Mouse (Mus musculus): ENCODE results near the gene Glra1.
A peak's percentile ranks its signal among the peaks of the same experiment; 100 is the strongest.
"Not testable (repeated sequence)": the region's sequence is repeated elsewhere in the genome, so short reads cannot be mapped to it uniquely, and the experiment has no call there.

Glra1 gene

DNA sequence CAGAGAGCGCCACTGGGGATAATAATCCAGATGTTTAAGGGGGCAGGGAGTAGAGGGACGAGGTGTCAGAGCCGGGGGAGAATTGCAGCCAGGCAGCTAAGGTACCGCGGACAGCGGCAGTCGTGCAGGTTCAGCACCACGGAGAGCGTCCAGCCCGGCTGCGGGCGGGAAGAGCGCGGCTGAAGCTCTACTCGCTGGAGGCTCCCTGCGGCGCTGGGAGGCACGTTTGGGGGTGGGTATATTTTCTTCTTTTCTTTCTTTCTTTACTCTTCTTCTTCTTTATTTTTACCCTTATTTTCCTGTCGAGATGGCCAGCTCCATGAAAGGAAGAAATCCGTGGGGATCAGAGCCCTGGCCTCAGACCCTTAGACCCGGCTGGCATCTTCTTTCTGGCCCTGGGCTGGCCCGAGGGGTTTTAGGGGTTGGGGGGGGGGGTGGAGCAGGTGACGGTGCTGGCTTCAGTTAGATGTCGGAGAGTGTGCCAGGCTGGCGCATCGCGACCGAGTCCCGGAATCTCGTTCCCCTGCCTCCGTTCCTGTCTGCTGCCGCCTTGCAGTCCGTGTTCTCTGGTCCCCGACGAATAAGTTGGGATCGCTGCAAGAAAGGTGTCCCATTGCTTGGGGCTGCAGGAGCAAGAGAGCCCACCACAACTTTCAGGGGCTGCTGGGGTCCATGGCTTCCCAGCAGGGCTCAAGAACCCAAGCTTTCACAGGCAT lies at the start of gene Glra1:
Gene Glra1 (minus strand): TSS at position 391 of the 716 bp plus-strand sequence.
- DNase-seq (ENCODE audit: low spot score in 2 of 2), result peak in 1 of 2 experiments; percentile 41

DNA sequence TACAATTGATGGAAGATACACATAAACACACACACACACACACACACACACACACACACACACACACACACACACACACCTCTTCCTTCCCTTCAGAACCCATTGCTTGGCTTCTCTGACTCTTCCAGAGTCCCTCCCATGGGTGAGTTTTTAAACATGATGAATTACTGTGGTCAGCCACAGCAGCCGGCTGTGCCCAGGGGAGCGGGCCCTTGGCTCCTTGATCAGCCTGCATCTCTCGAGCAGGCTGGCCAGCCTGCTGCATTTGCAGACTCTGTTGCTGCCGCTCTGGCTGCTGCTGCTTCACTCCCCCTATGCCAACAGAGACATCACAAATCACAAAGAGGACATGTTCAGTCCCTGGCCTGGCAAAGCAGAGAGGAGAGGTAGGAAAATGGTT lies 29.0 kb upstream of the Glra1 start:
- DNase-seq (ENCODE audit: low spot score in 2 of 2), result no peak

DNA sequence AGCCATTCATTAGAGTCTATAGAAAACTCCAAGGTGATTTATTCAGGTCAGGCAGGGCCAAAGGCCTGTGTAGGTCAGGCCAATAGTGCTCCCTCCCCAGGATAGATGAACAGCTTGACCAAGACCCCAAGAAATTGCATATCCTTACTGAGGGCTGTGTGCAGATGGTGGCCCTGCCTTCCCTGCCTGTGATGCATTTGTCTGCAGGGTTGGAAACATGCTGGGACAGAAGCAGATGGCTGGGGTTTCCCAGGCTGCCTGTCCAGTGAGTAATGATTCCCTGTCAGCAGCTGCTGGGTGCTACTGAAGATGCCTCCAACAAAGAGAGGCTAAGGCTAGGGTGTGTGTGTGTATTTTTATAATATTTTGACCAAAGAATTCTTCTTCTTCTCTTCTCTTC lies 25.9 kb upstream of the Glra1 start:
- no peak for DNase-seq (ENCODE audit: low spot score in 2 of 2)

DNA sequence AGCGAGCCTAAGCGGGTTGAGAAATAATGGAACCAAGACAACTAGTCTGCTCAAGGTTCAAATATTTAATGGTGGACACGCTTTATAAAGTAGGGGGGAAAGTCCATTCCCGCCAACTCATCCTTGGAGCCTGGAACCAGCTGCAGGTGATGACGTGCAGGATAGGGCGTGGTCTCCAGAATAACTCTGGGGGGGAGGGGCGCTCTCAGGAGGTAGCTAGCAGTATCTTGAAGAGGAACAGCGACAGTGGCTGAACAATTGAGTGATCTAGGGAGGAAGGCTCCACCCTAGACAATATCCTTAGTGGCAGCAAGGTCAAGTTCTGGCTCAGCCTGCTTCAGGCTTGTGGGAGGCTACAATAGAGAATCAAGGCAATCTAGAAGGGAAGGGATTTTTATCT lies 6.6 kb upstream of the Glra1 start:
- DNase-seq (ENCODE audit: low spot score in 2 of 2), result not testable (repeated sequence)

DNA sequence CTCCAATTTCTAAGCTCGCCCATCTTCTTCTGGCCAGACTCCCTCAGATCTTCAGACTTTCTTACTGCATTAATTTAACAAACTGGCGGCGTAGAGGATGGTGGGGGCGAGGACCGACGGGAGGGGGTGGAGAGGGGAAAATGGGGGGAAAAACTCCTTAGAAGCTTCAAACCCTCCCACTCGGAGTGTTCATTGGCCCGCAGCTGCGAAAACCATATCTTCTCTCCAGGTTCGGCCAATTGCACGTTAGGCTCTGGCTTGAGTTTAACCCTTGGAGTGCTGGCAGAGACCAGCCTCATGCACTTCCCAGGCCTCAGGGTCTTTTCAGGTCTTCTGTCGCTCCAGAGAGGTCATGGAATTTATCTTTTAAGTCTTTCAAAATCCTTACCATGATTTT lies 524 bp upstream of the Glra1 start:
- DNase-seq (ENCODE audit: low spot score in 2 of 2), result no peak

DNA sequence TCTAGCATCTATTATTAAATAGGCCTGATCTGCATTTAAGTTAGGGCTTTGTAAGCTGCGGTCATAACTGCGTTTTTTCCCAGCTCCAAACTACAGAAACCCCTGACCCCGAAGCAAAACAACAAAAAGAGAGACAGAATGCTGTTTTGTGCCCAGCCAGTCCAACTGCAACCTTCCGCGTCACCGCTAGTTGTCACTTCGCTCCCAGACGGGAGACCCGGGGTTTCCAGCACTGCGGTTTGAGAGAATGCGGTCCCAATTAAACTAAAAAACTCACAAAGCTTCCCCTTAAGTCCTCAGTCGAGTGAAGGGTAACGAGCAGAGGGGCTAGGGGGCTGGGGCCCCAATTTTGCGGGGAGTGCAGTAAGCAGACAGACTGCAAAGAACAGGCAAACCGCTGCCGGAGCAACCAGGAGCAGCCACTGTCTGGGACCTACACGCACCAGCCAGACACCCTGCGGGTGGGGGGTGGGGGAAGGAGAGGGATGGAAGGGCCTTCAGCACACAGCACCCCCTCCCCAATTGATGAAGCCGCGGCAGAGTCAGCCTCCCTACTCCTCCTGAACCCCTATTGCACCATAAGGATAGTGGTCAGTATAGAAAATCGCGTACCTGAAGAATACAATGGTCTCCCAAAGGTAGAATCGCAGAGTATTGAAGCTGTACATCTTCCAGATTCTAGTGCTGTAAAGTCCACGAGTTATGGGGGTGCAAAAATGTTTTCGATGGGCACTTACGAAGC lies 761 bp downstream of the Glra1 start:
- no peak for DNase-seq (ENCODE audit: low spot score in 2 of 2)

DNA sequence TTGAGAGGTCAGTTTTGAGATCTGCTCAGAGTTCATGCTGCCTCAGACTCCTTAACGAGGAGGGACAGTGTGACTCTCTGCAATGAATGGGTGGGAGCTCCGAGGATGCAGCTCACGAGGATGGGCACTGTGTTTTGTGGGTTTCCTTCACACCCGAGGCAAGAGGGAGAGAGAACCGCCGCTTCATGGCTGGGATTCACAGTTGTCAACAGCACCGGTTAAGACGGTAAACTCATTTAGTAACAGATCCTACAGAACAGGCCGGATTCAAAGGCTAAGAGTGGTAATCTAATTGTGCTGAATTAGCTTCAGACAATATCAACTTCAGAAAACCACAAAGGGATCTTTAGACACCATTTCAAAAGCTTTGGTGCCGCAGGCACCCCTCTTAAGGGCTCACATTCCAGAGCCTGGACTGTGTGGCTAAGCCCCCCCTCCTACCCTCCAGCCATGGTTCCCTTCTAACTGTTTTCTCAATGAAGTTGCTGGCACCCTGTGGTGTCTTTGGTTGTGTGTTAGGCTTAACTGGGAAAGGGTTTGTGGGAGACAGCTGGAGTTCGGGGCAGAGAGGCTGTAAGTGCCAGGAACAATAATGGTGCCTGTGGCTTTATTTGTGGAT lies 6.4 kb downstream of the Glra1 start:
- no peak for DNase-seq (ENCODE audit: low spot score in 2 of 2)

DNA sequence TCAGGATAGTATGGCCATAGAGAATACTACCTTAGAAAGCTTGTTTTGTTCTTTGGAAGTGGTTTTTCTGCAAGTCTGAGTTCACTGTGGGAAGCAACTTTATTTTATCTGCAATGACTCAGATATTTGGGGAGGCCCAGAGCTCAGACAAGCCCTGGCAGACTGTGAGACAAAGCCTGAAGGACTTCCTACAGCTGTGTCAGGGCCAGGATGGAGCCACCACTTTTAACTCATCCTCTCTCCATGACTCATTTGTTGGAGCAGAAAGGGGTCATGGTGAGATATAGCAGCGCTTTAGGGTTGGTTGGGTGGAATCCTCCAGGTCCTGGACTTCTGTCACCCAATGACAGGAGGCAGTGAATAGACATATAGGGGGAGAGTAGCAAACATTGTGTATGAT lies 12.3 kb downstream of the Glra1 start:
- no peak for DNase-seq (ENCODE audit: low spot score in 2 of 2)

DNA sequence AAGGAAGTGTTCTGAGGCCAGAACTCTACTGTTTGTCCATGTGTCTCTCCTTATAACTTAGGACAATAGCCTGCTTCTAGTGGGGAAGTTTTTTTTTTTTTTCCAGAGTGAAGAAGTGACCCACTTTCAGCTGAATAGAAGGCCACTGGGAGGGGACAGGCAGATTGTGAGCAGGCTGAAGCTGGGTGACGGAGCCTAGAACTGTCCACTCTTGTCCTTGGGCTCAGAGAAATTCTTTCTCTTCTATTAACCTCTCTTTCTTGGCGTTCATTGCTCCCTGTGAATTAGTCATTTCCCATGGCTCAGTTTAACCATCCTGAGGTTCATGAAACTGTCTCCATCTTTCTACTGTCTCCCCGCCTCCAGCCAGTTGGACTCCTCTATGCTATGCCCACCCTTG lies 13.6 kb downstream of the Glra1 start:
- DNase-seq (ENCODE audit: low spot score in 2 of 2), result no peak

DNA sequence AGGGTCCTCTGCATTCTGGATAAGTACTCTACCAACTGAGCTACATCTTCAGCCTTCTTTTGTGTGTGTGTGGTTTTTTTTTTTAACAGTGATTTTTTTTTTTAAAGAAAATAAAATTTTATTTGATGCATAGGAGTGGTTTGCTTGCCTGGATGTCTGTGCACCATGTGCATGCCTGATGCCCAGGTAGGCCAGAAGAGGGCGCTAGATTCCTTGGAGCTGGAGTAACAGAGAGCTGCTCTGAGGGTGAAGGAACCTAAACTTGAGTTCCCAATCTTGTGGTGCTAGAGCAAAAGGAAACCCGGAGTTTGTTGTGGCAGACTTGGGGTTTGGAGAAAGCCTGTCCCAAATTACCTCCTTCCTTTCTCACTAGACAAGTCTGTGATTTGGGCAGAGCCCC lies 16.8 kb downstream of the Glra1 start:
- DNase-seq (ENCODE audit: low spot score in 2 of 2), result no peak

DNA sequence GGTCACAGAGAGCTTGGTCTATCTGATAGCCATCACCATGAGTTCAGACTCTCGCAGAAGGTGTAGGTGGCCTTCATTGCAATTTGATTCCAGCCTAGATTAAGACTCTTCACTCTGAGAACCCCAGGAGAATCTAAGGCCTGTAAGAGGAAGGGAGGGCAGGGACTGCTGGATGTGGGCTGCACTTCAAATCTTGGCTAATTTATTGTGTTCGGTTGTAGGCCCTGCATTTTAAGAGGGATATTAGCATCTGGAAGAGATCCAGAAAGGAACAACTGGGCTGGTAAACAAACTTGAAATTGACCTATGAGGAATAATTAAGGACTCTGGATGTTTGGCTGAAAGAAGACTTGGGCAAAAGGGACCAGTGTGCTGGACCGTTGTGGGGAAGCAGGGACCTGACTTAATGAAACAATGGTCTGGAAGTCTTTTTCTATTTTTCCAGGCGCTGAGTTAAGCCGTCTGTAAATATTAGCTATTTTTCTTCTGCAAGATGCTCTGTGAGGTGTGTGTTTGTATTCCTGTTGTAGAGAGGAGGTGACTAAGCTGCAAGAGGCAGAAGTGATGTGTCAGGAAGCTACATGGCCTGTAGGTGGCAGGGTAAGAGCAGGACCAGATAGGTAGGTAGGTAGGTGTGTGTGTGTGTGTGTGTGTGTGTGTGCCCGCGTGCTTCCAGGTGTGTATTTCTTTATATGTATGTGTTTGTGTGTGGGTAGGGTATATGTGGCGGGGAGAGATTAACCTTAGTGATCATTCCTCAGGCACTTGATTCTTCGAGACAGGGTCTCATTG lies 18.4 kb downstream of the Glra1 start:
- no peak for DNase-seq (ENCODE audit: low spot score in 2 of 2)

DNA sequence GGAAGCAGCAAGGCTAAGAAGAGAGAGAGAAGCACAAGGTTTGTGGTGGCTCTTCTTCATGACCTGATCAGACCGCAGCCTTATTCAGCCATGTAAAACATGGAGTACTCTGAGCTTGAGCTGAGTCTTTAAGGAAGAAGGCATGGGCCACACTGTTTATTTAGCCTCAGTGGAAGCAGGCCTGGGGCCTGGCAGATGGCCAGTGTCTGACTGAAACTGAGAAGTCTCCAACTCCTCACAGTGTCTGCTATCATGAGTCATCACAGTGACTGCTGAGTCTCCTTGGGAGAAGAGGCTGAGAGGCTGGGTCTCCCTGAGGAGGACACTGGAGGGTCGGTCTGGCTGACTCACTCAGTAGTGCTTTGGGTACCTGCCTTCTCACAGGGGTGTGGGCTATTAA lies 33.6 kb downstream of the Glra1 start:
- DNase-seq (ENCODE audit: low spot score in 2 of 2), result no peak

DNA sequence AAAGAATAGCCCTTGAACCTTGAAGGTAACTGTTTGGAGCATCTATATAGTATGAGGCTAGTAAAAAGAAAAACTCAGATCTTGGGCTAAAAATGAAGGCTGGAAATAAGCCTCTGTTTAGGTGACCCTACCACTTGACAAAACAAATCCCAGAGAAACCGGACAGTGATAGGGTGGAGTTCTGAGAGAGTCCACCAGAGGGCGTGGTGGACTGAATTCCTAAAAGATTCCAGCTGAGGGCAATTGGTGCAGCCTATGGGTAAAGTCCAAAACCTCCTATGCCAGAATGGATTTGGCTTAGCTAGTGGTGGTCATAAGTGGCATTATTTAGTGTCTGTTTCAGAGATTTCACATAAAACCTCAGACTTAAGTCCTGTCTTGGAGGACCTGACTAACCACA lies 36.9 kb downstream of the Glra1 start:
- DNase-seq (ENCODE audit: low spot score in 2 of 2), result no peak

DNA sequence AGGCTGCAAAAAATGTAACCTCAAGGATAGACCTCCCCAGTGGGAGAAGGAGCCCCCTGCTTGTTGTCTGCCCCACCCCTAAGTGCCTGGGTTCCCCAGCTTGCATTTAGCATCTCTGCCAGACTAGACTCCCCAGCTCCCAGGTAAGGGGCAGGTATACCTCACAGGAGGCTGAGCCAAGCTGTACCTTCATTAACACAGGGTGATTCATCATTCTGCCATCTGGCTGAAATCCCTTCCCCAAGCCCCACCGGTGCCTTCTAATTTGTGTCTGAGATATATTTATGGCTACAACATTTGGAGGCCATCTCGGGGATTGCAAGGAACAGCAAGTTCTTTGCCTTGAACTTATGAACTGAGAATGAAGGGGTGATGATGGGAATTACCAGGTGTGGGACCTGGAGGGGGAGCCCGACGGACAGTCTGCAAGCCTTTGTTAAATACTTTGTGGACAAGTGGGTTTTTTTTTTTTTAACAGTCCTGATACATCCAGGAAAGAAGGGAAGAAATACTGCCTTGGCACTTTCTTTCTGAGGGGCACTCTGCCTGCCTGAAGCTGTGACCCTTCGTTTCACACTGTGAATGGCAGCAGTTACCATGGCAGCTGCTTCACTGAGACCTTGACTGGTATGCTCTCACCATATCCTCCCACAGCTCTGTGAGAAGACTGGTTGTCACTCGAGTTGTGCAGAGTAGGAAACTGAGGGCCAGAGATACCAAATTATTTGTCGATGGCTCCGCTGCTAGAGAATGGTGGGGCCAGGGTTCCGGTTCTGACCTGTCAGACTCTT lies 41.5 kb downstream of the Glra1 start:
- no peak for DNase-seq (ENCODE audit: low spot score in 2 of 2)

DNA sequence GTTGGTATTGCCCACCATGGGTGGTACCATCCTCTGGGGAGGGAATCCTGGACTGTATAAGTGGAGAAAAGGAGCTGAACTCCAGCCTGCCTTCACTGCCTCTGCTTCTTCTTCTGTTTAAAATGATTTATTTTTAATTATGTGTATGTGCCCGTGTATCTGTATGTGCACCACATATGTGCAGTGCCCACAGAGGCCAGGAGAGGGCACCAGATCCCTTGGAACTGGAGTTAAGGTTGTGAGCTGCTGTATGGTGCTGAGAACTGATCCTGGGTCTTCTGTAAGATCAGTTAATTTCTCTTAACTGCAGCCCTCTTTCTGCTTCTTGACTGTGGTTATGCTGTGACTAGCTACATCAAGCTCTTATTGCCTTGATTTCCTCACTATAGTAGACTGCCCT lies 62.3 kb downstream of the Glra1 start:
- DNase-seq (ENCODE audit: low spot score in 2 of 2), result no peak

DNA sequence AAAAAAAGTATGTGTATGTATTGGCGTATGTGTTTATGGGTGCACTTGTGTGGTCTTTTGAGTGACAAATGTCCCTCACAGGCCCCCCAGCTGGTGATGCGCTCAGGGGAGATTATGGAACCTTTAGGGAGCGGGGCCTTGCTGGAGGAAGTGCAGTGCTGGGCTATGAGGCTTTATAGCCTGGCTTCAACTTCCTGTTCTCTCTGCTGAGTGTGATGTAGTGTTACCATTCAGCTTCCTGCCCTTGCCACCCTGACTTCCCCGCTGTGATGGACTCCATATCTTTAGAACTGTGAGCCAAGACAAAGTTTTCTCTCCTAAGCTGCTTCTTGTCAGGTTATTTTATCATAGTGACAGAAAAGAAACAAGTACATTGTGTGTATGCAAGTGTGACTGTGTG lies 65.3 kb downstream of the Glra1 start:
- no peak for DNase-seq (ENCODE audit: low spot score in 2 of 2)

DNA sequence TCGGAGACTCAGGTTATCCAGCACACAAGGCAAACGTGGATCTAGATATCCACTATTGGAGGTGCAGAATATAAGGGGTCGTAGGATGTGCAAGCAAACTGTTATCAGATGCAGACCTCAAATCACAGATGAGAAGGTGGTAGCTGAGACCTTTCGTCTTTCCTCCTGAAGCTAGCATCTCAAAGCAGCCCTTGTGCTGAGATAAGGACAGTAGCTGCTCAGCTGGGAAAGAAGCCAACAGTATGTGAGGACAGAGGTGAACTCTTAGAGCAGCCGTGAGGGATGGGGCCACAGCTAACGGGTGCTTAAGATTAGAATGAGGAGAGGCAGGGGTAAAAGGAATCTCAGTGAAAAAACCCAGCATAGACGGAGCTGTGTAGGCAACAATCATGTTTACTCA lies 65.9 kb downstream of the Glra1 start:
- DNase-seq (ENCODE audit: low spot score in 2 of 2), result no peak

DNA sequence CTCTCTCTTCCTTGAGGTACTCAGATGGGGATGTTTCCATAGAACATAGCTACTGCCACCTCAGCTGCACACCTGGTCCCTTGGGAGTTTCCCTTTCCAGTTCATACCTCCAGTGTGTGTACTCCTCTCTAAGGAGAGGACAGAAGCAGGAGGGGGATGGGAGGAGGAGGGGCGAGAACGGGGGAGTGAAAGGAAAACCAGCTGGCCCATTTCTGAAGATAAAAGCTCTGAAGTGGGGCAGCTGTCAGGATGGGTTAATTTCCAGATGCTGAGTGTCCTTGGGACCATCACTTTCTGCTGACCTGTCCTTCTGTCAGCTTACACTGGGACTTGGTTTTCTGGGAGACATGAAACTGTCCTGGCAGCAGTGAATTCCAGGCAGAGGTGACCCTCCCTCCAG lies 73.2 kb downstream of the Glra1 start:
- DNase-seq (ENCODE audit: low spot score in 2 of 2), result no peak

DNA sequence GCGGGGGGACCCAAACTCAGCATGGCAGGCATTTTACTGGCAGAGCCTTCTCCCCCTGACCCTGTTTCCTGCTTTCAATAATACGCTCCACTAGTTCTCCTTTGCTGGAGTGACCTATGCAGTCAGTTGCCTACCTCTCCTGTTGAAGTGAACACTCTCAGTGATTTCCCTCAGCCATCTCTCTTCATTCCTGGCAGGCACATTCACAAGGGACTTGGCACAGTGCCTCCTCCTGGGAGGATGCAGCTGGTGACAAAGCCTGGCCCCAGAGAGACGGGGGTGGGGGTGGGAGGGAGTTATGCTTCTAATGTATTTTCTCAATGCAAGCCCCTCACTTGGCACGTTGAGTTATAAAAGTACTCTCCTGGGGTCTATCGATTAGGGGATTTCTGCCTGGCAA lies 74.6 kb downstream of the Glra1 start:
- no peak for DNase-seq (ENCODE audit: low spot score in 2 of 2)

DNA sequence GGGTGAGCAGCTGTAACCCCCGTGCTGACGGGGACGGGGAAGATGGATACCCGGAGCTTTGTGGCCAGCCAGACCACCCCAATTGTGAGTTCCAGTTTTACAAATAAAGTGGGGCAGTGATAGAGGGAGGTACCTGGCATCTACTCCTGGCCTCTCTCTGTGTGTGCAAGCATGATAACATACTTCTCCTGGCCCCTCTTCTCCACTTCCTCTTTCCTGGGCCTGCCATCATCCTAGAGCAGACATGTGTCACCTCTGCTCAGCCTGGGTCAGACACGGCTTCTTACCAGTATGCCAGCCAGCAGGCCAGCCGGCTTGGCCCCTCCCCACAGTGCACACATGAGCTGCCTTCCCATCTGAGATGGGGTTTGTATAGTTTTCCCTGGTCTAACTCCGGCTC lies 77.3 kb downstream of the Glra1 start:
- no peak for DNase-seq (ENCODE audit: low spot score in 2 of 2)

All from spleen, postnatal 14 days (tissue).